Mouse (Mus musculus) myocyte (in vitro differentiated cells): ENCODE data around the gene Creb5.

Experiments used
- MAX ChIP-seq: IDR thresholded peaks from one replicate; pipeline ENCODE4 v1.6.1; 2011; ENCODE audit warnings: low read depth, mild to moderate bottlenecking, control low read depth
- USF1 ChIP-seq: IDR thresholded peaks from one replicate; pipeline ENCODE4 v1.6.1; 2011; ENCODE audit warnings: low read depth, mild to moderate bottlenecking, control low read depth, moderate library complexity

DNA sequence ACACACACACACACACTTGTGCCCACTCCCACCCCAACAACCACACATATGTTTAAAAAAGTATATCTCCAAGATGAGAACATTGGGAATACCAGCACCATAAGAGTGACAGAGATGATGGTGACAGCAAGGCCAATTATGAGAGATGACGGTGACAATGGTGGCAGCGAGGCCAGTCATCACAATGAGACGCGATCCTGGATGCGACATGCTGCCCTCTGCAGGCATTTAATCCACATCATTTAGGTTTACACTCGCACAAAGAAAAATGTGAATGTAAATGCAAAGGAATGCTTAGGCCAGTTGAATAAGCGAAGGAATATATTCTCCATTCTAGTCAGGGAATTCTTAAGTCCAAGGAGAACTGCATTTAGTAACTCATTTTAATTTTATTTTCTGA lies 222.9 kb downstream of the Creb5 start:
- TF ChIP-seq USF1 (no peak), MAX (no peak)
